Mouse (Mus musculus) erythroblast, embryonic 14.5 days (primary cell): ENCODE results near the gene Slc1a2.

Experiments
- GATA1 ChIP-seq: IDR thresholded peaks from 2 replicates; pipeline ENCODE4 v1.6.1; 2012; ENCODE audit warnings: low read length, inconsistent platforms, mixed read lengths
- TAL1 ChIP-seq: IDR thresholded peaks from 3 replicates; pipeline ENCODE4 v1.6.1; 2012; ENCODE audit warnings: low read length, inconsistent platforms, mixed read lengths

DNA sequence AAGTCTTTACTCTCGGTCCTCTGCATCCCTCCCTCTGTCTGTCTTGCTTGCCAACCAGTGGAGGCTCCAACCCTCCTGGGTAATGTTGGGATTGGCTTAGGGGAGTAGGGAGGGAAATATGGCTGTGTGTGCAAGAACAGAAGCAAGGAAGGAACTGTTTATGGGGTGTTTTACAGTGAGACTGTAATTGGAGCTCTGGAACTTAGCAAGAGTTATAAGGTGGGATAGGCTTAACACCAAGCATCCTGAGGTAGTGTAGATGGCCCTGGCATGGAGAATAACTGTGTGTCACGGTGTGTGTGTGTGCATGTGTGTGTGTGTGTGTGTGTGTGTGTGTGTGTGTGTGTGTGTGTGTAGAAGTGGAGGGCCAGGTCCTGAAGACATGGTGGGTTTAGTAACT lies 55.9 kb downstream of the Slc1a2 start:
- no peak for TF ChIP-seq GATA1
- no peak for TF ChIP-seq TAL1
